Mouse (Mus musculus): Measurements from ENCODE around the gene Slc6a20b.
A peak's percentile ranks its signal among the peaks of the same experiment; 100 is the strongest.
"Not testable (repeated sequence)": the region's sequence is repeated elsewhere in the genome, so short reads cannot be mapped to it uniquely, and the experiment has no call there.

Slc6a20b gene

GRCm38 (mm10) chr9:123632281-123632680 is at the start of gene Slc6a20b:
TSS of gene Slc6a20b (minus strand) at chr9:123632565.
- DNase-seq (ENCODE audit: low spot score) = no peak

GRCm38 (mm10) chr9:123679198-123679597 is 46.8 kb upstream of the Slc6a20b start:
- no peak for DNase-seq (ENCODE audit: low spot score)

DNA sequence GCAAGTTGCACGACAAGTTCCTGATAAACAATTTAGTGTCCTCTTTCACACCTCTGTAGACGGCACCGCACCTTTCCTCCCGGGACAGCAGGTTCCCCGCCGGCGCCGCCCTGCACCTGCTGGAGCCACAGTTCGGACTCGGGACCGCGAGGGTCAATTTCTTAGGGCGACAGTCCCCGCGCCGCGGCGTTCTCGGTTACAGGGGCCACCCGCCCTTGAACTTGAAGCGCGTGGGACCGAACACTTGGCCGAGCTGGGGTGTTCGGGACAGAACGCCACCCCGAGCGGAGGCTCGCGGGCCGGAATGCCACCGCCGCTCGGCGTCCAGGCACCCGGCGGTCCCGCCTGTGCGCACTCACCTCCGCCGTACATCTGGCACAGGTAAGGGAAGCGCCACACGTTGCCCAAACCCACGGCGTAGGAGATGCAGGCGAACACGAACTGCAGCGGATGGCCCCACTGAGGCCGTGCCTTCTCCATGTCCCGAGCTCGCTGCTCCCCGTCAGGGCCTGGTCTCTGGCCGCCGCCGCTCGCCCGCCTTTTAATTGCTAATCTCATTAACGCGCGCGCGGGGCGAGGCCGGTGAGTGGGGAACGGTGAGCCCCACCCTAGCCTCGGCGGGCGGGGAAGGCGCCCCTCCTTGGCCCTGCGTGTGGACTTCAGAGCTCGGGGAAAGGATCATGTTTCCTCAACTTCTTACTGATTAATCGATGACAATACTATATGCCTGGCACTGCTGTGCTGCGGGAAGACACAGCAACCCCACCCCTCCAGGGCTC is 46.2 kb upstream of the Slc6a20b start, which contains the start of the genes Ccr9 and Slc6a20a:
TSS of gene Ccr9 (plus strand) at position 113 of the 779 bp plus-strand sequence.
TSS of gene Slc6a20a (minus strand) at position 559 of the 779 bp plus-strand sequence.
- DNase-seq (ENCODE audit: low spot score) = no peak

DNA sequence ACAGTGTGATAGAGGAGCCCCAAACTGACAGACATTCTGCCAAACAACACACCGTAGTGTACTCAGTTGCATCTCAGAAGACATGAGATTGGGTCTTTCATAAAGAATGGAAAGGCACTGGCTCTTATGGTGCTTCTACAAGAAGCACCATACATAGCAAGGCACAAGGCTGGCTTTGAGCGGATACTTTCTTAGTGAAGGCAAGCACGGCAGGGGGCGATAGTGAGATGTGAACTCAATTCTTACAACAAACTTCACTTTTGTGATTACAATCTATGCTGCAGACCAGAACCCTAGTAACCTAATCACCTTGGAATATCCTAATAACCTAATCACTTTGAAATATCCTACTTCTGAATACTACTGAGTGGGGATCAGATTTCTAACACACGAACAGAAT is 33.3 kb upstream of the Slc6a20b start:
- DNase-seq (ENCODE audit: low spot score) = no peak

- DNase-seq (ENCODE audit: low spot score) = not testable (repeated sequence)
Observed at GRCm38 (mm10) chr9:123659986-123660676, 27.8 kb upstream of the Slc6a20b start.

DNA sequence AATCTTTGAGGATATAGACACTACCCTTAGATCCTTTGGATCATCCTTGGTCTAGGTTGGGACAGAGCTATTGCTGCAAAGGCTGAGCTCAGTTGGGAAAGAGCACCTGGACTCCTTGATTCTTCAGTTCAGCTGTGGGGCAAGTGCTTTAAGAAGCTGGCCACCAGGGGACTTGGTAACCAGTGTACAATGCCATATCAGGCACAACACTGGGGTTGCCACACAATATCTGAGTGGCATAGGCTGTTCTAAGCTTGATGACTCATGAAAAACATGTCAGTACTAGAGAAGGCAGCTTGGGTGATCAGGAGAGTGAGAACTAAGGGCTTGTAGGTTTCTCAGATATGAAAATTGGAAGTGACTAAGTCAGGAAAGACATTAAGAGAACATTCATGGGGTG is 26.6 kb upstream of the Slc6a20b start:
- no peak for DNase-seq (ENCODE audit: low spot score)

DNA sequence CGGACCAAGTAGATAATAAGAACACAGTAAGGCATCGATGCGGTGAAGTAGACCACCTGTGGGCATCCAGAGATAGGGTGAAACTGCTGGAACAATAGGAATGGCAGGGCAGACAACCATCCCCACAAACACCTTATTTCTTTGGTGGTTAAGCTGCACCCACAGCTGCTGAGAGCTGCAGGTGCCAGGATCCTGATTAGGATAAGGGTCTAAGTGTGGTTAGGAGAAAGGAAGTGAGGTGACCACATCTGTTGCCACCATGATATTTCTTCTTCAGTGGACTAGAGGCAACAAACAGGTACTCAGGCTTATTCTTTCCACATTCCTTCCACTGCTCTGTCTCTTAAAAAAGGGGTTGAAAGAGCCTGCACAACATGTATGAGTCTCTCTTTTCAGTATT is 25.1 kb upstream of the Slc6a20b start:
- DNase-seq (ENCODE audit: low spot score) = no peak

- no peak for DNase-seq (ENCODE audit: low spot score)
Observed at GRCm38 (mm10) chr9:123651369-123651768, 19.0 kb upstream of the Slc6a20b start.

- no peak for DNase-seq (ENCODE audit: low spot score)
Observed at GRCm38 (mm10) chr9:123649785-123650511, 17.6 kb upstream of the Slc6a20b start.

- DNase-seq (ENCODE audit: low spot score) = no peak
Observed at GRCm38 (mm10) chr9:123640106-123640505, 7.7 kb upstream of the Slc6a20b start.

DNA sequence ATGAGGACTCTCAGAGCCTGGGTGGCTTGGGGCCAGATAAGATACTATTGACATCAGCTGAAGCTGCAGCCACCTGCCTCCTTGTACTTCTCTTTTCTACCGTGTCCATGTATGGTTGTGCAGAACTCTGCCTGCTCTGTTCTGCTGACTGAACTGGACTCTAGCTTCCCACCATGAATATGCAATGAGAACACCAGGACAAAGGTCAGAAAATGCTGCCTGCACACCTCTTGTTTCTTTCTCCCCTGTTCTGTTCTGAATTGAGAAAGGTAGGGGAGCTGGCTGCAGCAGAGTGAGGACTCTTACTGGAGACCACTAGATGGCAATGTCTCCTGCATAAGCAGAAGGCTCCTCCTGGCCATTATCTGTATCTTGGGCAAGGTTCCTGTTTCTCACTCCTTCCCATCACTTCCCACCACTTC is 6.3 kb upstream of the Slc6a20b start:
- DNase-seq (ENCODE audit: low spot score) = peak; percentile 4

DNA sequence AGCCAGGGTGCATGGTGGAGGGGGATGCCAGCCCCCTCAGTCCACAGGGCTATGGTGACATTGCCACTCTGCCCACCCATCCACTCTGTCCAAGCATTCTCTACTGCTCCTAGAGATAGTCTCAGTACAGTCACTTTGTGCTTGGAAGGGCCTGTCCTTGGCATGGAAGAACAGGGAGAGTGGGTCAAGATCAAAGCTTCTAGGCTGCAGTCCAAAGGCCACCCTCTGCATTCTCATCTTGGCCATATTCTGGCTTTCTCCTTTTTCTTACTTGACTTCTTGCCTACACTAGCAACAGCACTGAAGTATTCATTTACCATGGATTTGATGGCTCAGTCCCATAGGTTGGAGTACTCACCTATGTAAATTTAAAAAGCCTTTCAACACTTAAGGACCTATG is 5.9 kb upstream of the Slc6a20b start:
- no peak for DNase-seq (ENCODE audit: low spot score)

DNA sequence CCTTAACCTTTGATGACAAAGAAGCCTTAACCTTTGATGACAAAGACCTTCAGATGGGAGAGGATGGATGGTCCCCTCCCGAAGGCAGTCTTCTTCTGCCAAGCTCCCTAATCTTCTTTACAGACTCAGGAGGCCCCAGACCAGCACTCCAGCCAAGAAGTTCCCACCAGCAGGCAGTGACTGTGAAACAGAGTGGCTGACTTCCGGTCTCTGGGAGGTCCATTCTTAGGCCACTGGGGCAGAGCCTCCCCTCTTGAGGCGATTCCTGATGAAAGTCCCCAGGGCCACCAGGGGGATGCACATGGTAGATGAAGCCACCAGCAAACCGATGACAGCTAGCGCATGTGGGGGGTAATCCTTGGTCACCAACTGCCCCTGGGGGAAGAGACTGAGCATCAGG is 4.4 kb upstream of the Slc6a20b start:
- DNase-seq (ENCODE audit: low spot score) = no peak

DNA sequence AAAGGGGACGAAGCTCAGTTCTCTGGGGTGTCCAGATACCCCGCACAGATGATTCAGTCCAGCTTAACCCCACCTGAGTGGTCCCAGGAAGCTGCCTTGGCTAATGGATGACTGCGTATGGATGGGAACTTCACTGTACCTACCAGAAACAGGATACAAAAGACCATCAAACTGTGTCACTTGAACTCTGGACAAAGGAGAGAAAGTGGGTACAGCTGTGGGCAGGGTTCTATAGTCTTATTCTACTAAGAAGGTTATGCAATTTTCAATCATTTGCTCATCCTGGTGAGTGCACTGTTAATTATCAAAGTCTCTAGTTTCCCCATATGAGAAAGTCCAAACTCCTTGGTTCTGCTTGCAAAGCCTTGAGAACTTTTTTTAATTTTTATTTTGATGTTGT is 628 bp upstream of the Slc6a20b start:
- no peak for DNase-seq (ENCODE audit: low spot score)

GRCm38 (mm10) chr9:123631666-123632065 is 699 bp downstream of the Slc6a20b start:
- DNase-seq (ENCODE audit: low spot score) = no peak

DNA sequence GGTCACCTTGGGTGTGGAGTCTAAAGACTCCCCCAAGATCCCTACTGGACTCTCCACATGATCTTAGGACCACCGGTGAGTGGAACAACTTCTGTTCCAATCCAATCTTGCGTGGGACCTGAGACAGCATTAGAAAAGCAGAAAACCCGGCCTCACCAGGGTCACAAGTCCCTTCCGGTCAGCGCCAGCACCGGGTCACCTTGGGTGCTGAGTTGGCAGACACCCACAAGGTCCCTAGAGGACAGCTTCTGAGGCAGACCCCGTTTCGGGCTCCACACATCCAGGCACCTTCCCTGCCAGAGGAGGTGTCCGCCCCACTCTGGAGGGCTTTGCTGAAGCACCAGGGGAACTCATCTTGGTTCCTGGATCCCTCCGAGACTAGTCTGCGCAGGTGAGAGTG is 6.5 kb downstream of the Slc6a20b start:
- no peak for DNase-seq (ENCODE audit: low spot score)

GRCm38 (mm10) chr9:123624741-123625140 is 7.6 kb downstream of the Slc6a20b start:
- no peak for DNase-seq (ENCODE audit: low spot score)

DNA sequence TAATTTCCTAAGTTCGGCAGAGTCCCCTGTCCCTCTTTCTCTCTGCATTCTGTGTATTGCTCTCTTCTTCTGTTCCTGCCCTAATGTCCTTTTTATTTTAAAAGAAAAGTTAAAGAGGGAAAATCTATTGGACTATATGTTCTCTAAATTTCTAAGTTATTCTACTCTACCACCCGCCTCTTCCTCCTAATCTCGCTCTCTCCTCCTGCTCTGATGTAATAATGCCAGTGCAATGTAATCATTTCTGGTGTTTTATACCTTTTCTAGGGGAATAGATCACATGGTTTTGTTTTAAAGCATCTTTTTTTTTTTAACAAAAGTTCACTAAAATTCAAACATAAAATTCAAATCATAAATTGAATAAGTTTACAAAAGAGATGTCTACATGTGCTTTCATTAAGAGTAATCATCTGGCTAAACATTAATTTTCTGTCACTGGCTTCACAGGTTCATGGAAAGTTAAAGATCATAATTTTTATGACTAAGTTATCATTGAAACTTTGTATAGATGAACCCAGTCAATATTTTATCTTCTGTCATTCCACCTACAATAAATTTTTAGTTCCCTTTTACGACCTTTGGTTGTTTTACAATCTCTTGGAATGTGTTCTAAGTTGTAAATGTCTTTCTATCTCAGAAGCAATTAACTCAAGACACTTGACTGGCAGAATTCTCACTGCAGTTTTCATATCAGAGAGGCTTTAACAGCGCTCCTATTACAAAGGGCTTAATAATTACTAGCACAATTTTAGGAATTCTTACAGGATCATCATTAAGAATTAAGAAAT is 11.9 kb downstream of the Slc6a20b start:
- DNase-seq (ENCODE audit: low spot score) = no peak

DNA sequence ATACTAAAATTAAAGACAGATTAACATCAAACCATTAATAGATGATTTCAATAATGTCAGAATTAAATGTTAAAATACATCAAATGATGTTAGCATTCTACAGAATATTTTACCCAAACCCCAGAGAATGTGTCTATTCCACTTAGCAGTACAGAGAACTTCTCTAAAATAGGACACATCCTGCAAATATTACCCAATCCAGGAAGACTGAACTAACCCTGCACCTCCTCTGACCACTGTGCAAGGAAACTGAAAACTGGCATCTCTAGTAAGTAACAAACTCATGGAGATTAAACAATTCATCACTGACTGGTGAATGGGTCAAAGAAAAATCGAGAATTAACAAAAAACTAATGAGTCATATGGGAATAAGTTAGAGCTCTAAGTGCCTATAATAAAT is 30.8 kb downstream of the Slc6a20b start:
- DNase-seq (ENCODE audit: low spot score) = no peak

DNA sequence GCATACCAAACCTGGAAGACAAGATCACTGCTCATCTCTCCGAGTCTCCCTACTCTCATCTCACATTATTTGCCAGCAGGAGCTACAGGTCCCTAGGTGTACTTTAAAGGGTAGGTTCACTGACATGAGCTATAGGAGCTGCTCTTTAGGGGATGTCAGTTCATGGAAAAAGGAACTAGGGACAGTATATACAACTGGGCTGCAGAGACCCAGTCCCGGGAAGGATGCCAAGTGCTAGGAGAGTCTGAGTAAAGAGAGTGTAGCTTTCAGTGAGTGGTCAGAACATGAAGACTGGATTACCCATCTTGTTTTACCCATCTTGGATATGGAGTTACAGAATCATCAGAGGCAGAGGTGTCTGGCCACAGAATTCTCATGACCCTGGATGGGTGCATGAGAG is 35.0 kb downstream of the Slc6a20b start:
- DNase-seq (ENCODE audit: low spot score) = no peak

GRCm38 (mm10) chr9:123596910-123597309 is 35.5 kb downstream of the Slc6a20b start:
- no peak for DNase-seq (ENCODE audit: low spot score)

DNA sequence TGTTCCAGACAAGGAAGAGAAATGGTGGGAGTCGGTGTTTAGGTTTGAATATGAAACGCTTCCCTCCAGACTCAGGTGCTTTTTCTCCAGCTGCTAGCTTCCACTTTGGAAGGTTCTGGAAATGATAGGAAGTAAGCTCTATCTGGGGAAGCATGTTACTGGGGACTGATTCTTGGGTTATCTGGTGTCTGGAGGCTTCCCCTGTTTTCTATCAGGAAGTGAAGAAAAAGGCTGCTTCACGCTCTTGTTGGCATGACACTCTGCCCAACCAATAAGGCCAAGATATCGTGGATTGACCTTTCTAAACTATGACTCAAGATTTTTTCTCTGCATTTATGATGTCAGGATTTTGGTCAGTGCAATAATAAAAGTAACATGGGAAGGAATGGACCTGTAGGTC is 37.2 kb downstream of the Slc6a20b start:
- DNase-seq (ENCODE audit: low spot score) = no peak

Measured in layer of hippocampus, adult 9-10 months (tissue).